8 mouse cellular contexts compared by ENCODE assay signal in the genomic region with DNA sequence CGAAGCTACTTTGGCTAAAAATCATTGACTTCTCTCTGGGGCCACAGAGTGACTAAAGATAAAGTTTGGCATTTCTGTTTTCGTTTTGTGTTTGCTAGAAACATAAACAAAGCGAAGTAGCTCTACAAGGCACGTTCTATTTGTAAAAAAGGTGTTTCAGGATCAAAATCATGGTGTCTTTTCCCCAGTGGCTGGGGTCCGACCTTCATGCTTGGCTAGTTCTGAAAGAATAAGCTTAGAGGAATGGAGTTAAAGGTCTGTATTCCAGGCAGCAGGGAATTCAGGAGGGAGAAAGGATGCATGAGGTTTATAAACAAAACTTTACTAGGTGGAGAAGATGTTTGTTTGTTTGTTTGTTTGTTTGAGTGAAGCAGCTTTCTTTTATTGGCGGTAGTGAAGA. TPM values are rescaled to one million over a fixed set of nuclear protein-coding genes. Genes with fewer than 3 reads are reported as not detected.
DNase-seq lines count a peak whose midpoint lies in the region; ATAC-seq and TF ChIP-seq lines count a peak whose summit lies in the region.

No protein-coding gene starts in this region.

- peaks cover 5% of the 10 kb centered on the region; the same call in 1 of the 2 replicates for H3K4me1 ChIP-seq in heart, embryonic 10.5 days
- H3K4me1 ChIP-seq in ES-Bruce4 (ENCODE audit: control insufficient read depth, insufficient read depth, low read length), result no peaks in the 10 kb centered on the region
- peaks cover 13% of the 10 kb centered on the region for H3K4me1 ChIP-seq in forebrain, embryonic 15.5 days
- peaks cover 10% of the 10 kb centered on the region for H3K4me1 ChIP-seq in liver, postnatal 0 days (ENCODE audit: insufficient read depth)

- H3K27me3 ChIP-seq in heart, embryonic 10.5 days (ENCODE audit: insufficient read depth, poor library complexity, severe bottlenecking), result no peaks in the 10 kb centered on the region
- H3K27me3 ChIP-seq in ES-Bruce4 (ENCODE audit: control insufficient read depth, insufficient read depth, low read length, poor library complexity, severe bottlenecking), result no peaks in the 10 kb centered on the region
- H3K27me3 ChIP-seq in forebrain, embryonic 15.5 days, result no peaks in the 10 kb centered on the region
- no peaks in the 10 kb centered on the region for H3K27me3 ChIP-seq in liver, postnatal 0 days (ENCODE audit: insufficient read depth, low read length)

- intact Hi-C loops in heart, postnatal 14 days (cut with DNase I), result loop anchor here (10.0 kb wide), 1 partner anchor 405 kb away; the partner anchor contains the start of gene Col23a1
- intact Hi-C loops in left cerebral cortex, postnatal 14 days (cut with DNase I), result loop anchor here (10.0 kb wide), 1 partner anchor 405 kb away; the partner anchor contains the start of gene Col23a1

- DNase-seq in heart, embryonic 10.5 days (ENCODE audit: low spot score), result peak; percentile 68
- no peak for DNase-seq in heart, postnatal 14 days
- DNase-seq in liver, postnatal 0 days, result no peak
- DNase-seq in adrenal gland, postnatal 36 days, result no peak
- no peak for DNase-seq in cerebellum, adult 18-20 months
- no peak for DNase-seq in left cerebral cortex, postnatal 14 days (ENCODE audit: low spot score in 2 of 2)

- peak overlapping the region; percentile 63 for H3K4me2 ChIP-seq in forebrain, embryonic 15.5 days (replicated peaks)
- H3K4me2 ChIP-seq in liver, postnatal 0 days (ENCODE audit: low read depth, low read length), result peak overlapping the region; percentile 88

- 23% methylated on average over 6 of the region's 6 CpGs for WGBS in heart, embryonic 10.5 days
- WGBS in forebrain, embryonic 15.5 days, result 22% methylated on average over 6 of the region's 6 CpGs
- 23% methylated on average over 6 of the region's 6 CpGs for WGBS in liver, postnatal 0 days (ENCODE audit: insufficient replicate concordance)

- ATAC-seq in forebrain, embryonic 15.5 days (replicated peaks), result no peak
- ATAC-seq in liver, postnatal 0 days, result no peak

- no peak for TF ChIP-seq POLR2A in ES-Bruce4 (IDR thresholded peaks at IDR 0.05; ENCODE audit: insufficient read depth, low read length)

- H3K4me3 ChIP-seq in heart, embryonic 10.5 days, result peak overlapping the region; percentile 81
- peak overlapping the region; percentile 88 for H3K4me3 ChIP-seq in ES-Bruce4 (ENCODE audit: low read depth, low read length)
- peak overlapping the region; percentile 60 for H3K4me3 ChIP-seq in forebrain, embryonic 15.5 days
- peak overlapping the region; percentile 79 for H3K4me3 ChIP-seq in liver, postnatal 0 days (ENCODE audit: low read depth, low read length)

- H3K9me3 ChIP-seq in heart, embryonic 10.5 days, result no peaks in the 10 kb centered on the region
- no peaks in the 10 kb centered on the region for H3K9me3 ChIP-seq in ES-Bruce4 (replicated peaks; ENCODE audit: control insufficient read depth, insufficient read depth, low read length, poor library complexity, severe bottlenecking)
- no peaks in the 10 kb centered on the region for H3K9me3 ChIP-seq in forebrain, embryonic 15.5 days
- H3K9me3 ChIP-seq in liver, postnatal 0 days (ENCODE audit: low read length), result no peaks in the 10 kb centered on the region

- H3K9ac ChIP-seq in ES-Bruce4 (ENCODE audit: low read depth, poor library complexity, severe bottlenecking), result peak overlapping the region; percentile 78
- peak overlapping the region; percentile 74 for H3K9ac ChIP-seq in forebrain, embryonic 15.5 days (replicated peaks)
- peak overlapping the region; percentile 76 for H3K9ac ChIP-seq in liver, postnatal 0 days (replicated peaks)

- no peak for TF ChIP-seq EP300 in ES-Bruce4 (IDR thresholded peaks at IDR 0.05; ENCODE audit: insufficient read depth, low read depth, low read length)
- no peak for TF ChIP-seq EP300 in liver, postnatal 0 days (IDR thresholded peaks at IDR 0.05; ENCODE audit: low read depth)

- no peak for TF ChIP-seq CTCF in ES-Bruce4 (IDR thresholded peaks at IDR 0.05; ENCODE audit: low read depth, low read length)
- no peak for TF ChIP-seq CTCF in liver, postnatal 0 days (IDR thresholded peaks at IDR 0.05; ENCODE audit: low read depth)

- H3K36me3 ChIP-seq in heart, embryonic 10.5 days, result peaks cover 17% of the 10 kb centered on the region; the same call in 1 of the 2 replicates
- peaks cover 8% of the 10 kb centered on the region for H3K36me3 ChIP-seq in ES-Bruce4 (ENCODE audit: control insufficient read depth, insufficient read depth, low read length, poor library complexity, severe bottlenecking)
- H3K36me3 ChIP-seq in forebrain, embryonic 15.5 days, result peaks cover 8% of the 10 kb centered on the region
- H3K36me3 ChIP-seq in liver, postnatal 0 days (replicated peaks; ENCODE audit: insufficient read depth, low read length), result peaks cover 5% of the 10 kb centered on the region

- H3K27ac ChIP-seq in heart, embryonic 10.5 days, result peak overlapping the region; percentile 97
- peak overlapping the region; percentile 96 for H3K27ac ChIP-seq in ES-Bruce4 (ENCODE audit: insufficient read depth, low read length)
- peak overlapping the region; percentile 99 for H3K27ac ChIP-seq in forebrain, embryonic 15.5 days (replicated peaks)
- H3K27ac ChIP-seq in liver, postnatal 0 days (ENCODE audit: low read depth), result peak overlapping the region; percentile 98

RNA-seq across cellular contexts. Expression of gene 0610009B22Rik, which starts 0.7 kb away (rescaled TPM):
- 61.4 and 67.7 TPM in 2 replicates for polyA plus RNA-seq in heart, embryonic 10.5 days (2016; fragmentation: Nextera tagmentation; extraction: Ambion mirVana)
- 10 to 100 TPM; 35.8 to 37.3 TPM for total RNA-seq in heart, postnatal 14 days (2021)
- polyA plus RNA-seq in ES-Bruce4 (2011; ENCODE audit: insufficient read depth, insufficient read length, low read depth, missing spikeins), result 37.9 and 45.7 TPM in 2 replicates
- polyA plus RNA-seq in forebrain, embryonic 15.5 days (2015; fragmentation: Nextera tagmentation; extraction: Ambion mirVana), result 96.2 and 102 TPM in 2 replicates
- polyA plus RNA-seq in liver, postnatal 0 days (2015; fragmentation: Nextera tagmentation; extraction: Ambion mirVana), result 61.9 and 66.5 TPM in 2 replicates
- 10 to 100 TPM; 52.9 to 65.3 TPM for total RNA-seq in adrenal gland, postnatal 36 days (2021)
- total RNA-seq in left cerebral cortex, postnatal 14 days (2021), result 10 to 100 TPM; 31.3 to 31.6 TPM

RNA-seq across cellular contexts. Expression of gene D930048N14Rik, which starts 38.6 kb away (rescaled TPM):
- polyA plus RNA-seq in heart, embryonic 10.5 days (2016; fragmentation: Nextera tagmentation; extraction: Ambion mirVana), result 0.78 and 1.6 TPM in 2 replicates
- 1 to 10 TPM; 1.3 to 1.4 TPM for total RNA-seq in heart, postnatal 14 days (2021)
- 10.1 and 10.6 TPM in 2 replicates for polyA plus RNA-seq in ES-Bruce4 (2011; ENCODE audit: insufficient read depth, insufficient read length, low read depth, missing spikeins)
- polyA plus RNA-seq in forebrain, embryonic 15.5 days (2015; fragmentation: Nextera tagmentation; extraction: Ambion mirVana), result 0.47 and 0.57 TPM in 2 replicates
- polyA plus RNA-seq in liver, postnatal 0 days (2015; fragmentation: Nextera tagmentation; extraction: Ambion mirVana), result 0.15 and 0.34 TPM in 2 replicates
- 1 to 10 TPM; 1.1 to 1.3 TPM for total RNA-seq in adrenal gland, postnatal 36 days (2021)
- total RNA-seq in left cerebral cortex, postnatal 14 days (2021), result 1 to 10 TPM in 1 of 2 experiments, under 1 TPM in 1; 0.91 to 1.1 TPM

RNA-seq across cellular contexts. Expression of gene N4bp3, which starts 38.7 kb away (rescaled TPM):
- 6.9 and 12.0 TPM in 2 replicates for polyA plus RNA-seq in heart, embryonic 10.5 days (2016; fragmentation: Nextera tagmentation; extraction: Ambion mirVana)
- 10 to 100 TPM; 22.1 to 23.1 TPM for total RNA-seq in heart, postnatal 14 days (2021)
- polyA plus RNA-seq in ES-Bruce4 (2011; ENCODE audit: insufficient read depth, insufficient read length, low read depth, missing spikeins), result 18.5 and 19.9 TPM in 2 replicates
- polyA plus RNA-seq in forebrain, embryonic 15.5 days (2015; fragmentation: Nextera tagmentation; extraction: Ambion mirVana), result 10.2 and 10.8 TPM in 2 replicates
- polyA plus RNA-seq in liver, postnatal 0 days (2015; fragmentation: Nextera tagmentation; extraction: Ambion mirVana), result 2.4 and 2.8 TPM in 2 replicates
- 1 to 10 TPM; 7.8 to 7.9 TPM for total RNA-seq in adrenal gland, postnatal 36 days (2021)
- total RNA-seq in left cerebral cortex, postnatal 14 days (2021), result 10 to 100 TPM in 1 of 2 experiments, 1 to 10 TPM in 1; 9.1 to 11.0 TPM

RNA-seq across cellular contexts. Expression of gene Rmnd5b, which starts 53.6 kb away (rescaled TPM):
- polyA plus RNA-seq in heart, embryonic 10.5 days (2016; fragmentation: Nextera tagmentation; extraction: Ambion mirVana), result 34.3 and 37.9 TPM in 2 replicates
- 10 to 100 TPM; 16.0 to 16.3 TPM for total RNA-seq in heart, postnatal 14 days (2021)
- polyA plus RNA-seq in ES-Bruce4 (2011; ENCODE audit: insufficient read depth, insufficient read length, low read depth, missing spikeins), result 17.9 and 20.2 TPM in 2 replicates
- 69.6 and 77.7 TPM in 2 replicates for polyA plus RNA-seq in forebrain, embryonic 15.5 days (2015; fragmentation: Nextera tagmentation; extraction: Ambion mirVana)
- polyA plus RNA-seq in liver, postnatal 0 days (2015; fragmentation: Nextera tagmentation; extraction: Ambion mirVana), result 13.0 and 16.0 TPM in 2 replicates
- total RNA-seq in adrenal gland, postnatal 36 days (2021), result 10 to 100 TPM; 35.4 to 54.1 TPM
- 10 to 100 TPM; 52.3 to 54.6 TPM for total RNA-seq in left cerebral cortex, postnatal 14 days (2021)
